Mouse (Mus musculus): ENCODE measurements around the gene Stim1.

GRCm38 (mm10) chr7:102383221-102383620 lies 115.6 kb downstream of the Stim1 start:
- no peak for TF ChIP-seq TAL1 (IDR thresholded peaks at IDR 0.05; ENCODE audit: low read length)
- no peak for TF ChIP-seq GATA1 (IDR thresholded peaks at IDR 0.05; ENCODE audit: low read length)

Measured in erythroblast, embryonic 14.5 days (primary cell).